Mouse (Mus musculus): ENCODE measurements around the gene Gjc2. TPM values are rescaled to one million over a fixed set of nuclear protein-coding genes. Genes with fewer than 3 reads are reported as not detected.

Gene Gjc2
- polyA plus RNA-seq, 1 experiment = 1.4 TPM

DNA sequence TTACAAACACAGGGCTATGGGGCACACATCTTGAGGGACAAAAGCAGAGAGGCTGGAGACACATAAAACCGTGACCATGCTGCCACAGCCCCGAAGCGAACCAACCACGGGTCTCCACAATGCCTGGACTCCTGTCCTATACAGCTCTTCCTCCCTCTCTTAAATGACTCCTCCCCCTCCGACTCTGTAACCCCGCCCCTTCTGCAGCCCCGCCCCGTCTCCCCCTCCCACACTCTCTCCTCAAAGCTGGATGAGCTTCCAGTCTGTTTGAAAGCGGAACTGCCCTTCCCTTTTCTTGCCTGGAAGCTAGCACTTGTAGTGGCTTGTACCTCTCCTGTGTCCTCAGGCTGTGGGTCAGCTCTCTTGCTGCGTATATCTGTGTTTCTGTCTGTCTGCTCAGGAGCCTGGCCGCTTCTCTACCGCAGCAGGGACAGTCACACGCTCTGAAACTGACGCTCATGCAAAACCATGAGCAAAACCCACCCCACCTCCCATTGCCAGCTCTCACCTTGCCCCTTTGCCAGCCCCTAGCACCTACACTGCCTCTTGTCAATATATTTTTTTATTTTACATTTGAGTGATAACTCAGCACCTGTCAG, 41.1 kb downstream of the Gjc2 start:
- 12% methylated on average over 14 of the region's 14 CpGs for WGBS
- Histone ChIP-seq H3K27me3 (replicated peaks; ENCODE audit: control insufficient read depth, insufficient read depth, low read length) (no peaks in the 10 kb centered on the region), H3K36me3 (ENCODE audit: control insufficient read depth, insufficient read depth, low read length) (no peaks in the 10 kb centered on the region), H3K27ac (ENCODE audit: insufficient read depth, low read depth, low read length) (no peak overlapping the region), H3K4me3 (ENCODE audit: insufficient read depth, low read depth, low read length) (no peak overlapping the region), H3K4me1 (ENCODE audit: control insufficient read depth, insufficient read depth, low read length) (no peaks in the 10 kb centered on the region)
- TF ChIP-seq POLR2A (IDR thresholded peaks at IDR 0.05; ENCODE audit: low read depth, low read length) (no peak), CTCF (conservative IDR thresholded peaks at IDR 0.05; ENCODE audit: insufficient read depth, insufficient read length, low read depth, low read length) (no peak)
- DNase-seq = no peak

- no peaks in the 10 kb centered on the region; the same call in 1 of the 2 replicates for H3K27me3 ChIP-seq (replicated peaks; ENCODE audit: control insufficient read depth, insufficient read depth, low read length)
- no peak overlapping the region for H3K4me3 ChIP-seq (ENCODE audit: insufficient read depth, low read depth, low read length)
- DNase-seq = no peak
- H3K27ac ChIP-seq (ENCODE audit: insufficient read depth, low read depth, low read length) = no peak overlapping the region
- TF ChIP-seq POLR2A (IDR thresholded peaks at IDR 0.05; ENCODE audit: low read depth, low read length) (no peak), CTCF (conservative IDR thresholded peaks at IDR 0.05; ENCODE audit: insufficient read depth, insufficient read length, low read depth, low read length) (no peak)
- 60% methylated on average over 19 of the region's 19 CpGs for WGBS
- H3K4me1 ChIP-seq (ENCODE audit: control insufficient read depth, insufficient read depth, low read length) = no peaks in the 10 kb centered on the region
- no peaks in the 10 kb centered on the region for H3K36me3 ChIP-seq (ENCODE audit: control insufficient read depth, insufficient read depth, low read length)
Observed at GRCm38 (mm10) chr11:59138537-59139486, 44.2 kb downstream of the Gjc2 start.

GRCm38 (mm10) chr11:59136994-59137706, 45.9 kb downstream of the Gjc2 start:
- no peak overlapping the region for H3K4me3 ChIP-seq (ENCODE audit: insufficient read depth, low read depth, low read length)
- whole genome bisulfite sequencing = 81% methylated on average over 12 of the region's 12 CpGs
- H3K4me1 ChIP-seq (ENCODE audit: control insufficient read depth, insufficient read depth, low read length) = no peaks in the 10 kb centered on the region
- no peak for DNase-seq
- TF ChIP-seq CTCF (conservative IDR thresholded peaks at IDR 0.05; ENCODE audit: insufficient read depth, insufficient read length, low read depth, low read length) = no peak
- no peak for TF ChIP-seq POLR2A (IDR thresholded peaks at IDR 0.05; ENCODE audit: low read depth, low read length)
- no peak overlapping the region for H3K27ac ChIP-seq (ENCODE audit: insufficient read depth, low read depth, low read length)
- H3K36me3 ChIP-seq (ENCODE audit: control insufficient read depth, insufficient read depth, low read length) = no peaks in the 10 kb centered on the region
- no peaks in the 10 kb centered on the region; the same call in 1 of the 2 replicates for H3K27me3 ChIP-seq (replicated peaks; ENCODE audit: control insufficient read depth, insufficient read depth, low read length)

DNA sequence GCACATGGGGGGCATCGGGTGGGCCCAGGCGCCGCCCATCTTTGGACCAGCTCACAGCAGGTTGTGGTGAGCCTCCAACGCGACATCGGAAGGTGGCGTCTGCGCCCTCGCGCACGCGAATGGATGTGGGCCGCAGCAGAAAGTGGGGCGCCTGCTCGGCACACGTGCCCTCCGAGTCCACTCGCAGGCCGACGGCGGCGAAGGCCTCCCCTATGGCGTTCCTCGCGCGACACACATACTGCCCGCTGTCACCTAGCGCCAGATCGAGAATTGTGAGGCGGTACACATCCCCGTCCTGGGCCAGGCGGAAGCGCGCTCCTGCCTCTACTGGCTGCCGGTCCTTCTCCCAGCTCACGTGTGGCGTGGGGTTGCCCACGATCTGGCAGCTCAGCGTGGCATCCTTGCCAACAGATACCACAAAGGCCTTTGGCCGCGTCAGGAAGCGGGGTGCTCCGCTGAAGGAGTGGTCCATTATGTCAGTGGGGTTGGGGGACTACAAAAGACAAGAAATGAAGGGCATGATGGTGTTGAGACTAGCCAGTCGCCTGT, 47.0 kb downstream of the Gjc2 start, which contains the start of gene Obscn:
Obscn (minus strand) TSS at position 499 of the 549 bp plus-strand sequence.
- Histone ChIP-seq H3K27me3 (replicated peaks; ENCODE audit: control insufficient read depth, insufficient read depth, low read length) (no peaks in the 10 kb centered on the region; the same call in 1 of the 2 replicates), H3K27ac (ENCODE audit: insufficient read depth, low read depth, low read length) (no peak within 1 kb of the TSS), H3K4me1 (ENCODE audit: control insufficient read depth, insufficient read depth, low read length) (no peaks in the 10 kb centered on the region), H3K4me3 (ENCODE audit: insufficient read depth, low read depth, low read length) (no peak within 1 kb of the TSS), H3K36me3 (ENCODE audit: control insufficient read depth, insufficient read depth, low read length) (no peaks in the 10 kb centered on the region)
- no peak for TF ChIP-seq POLR2A (IDR thresholded peaks at IDR 0.05; ENCODE audit: low read depth, low read length)
- no peak for TF ChIP-seq CTCF (conservative IDR thresholded peaks at IDR 0.05; ENCODE audit: insufficient read depth, insufficient read length, low read depth, low read length)
- WGBS = 15% methylated on average over 44 of the region's 44 CpGs
- no peak for DNase-seq

- no peak overlapping the region for H3K27ac ChIP-seq (ENCODE audit: insufficient read depth, low read depth, low read length)
- no peaks in the 10 kb centered on the region for H3K36me3 ChIP-seq (ENCODE audit: control insufficient read depth, insufficient read depth, low read length)
- no peak for TF ChIP-seq CTCF (conservative IDR thresholded peaks at IDR 0.05; ENCODE audit: insufficient read depth, insufficient read length, low read depth, low read length)
- no peak for TF ChIP-seq POLR2A (IDR thresholded peaks at IDR 0.05; ENCODE audit: low read depth, low read length)
- H3K27me3 ChIP-seq (replicated peaks; ENCODE audit: control insufficient read depth, insufficient read depth, low read length) = no peaks in the 10 kb centered on the region; the same call in 1 of the 2 replicates
- 3% methylated on average over 55 of the region's 55 CpGs for WGBS
- no peak for DNase-seq
- no peaks in the 10 kb centered on the region for H3K4me1 ChIP-seq (ENCODE audit: control insufficient read depth, insufficient read depth, low read length)
- no peak overlapping the region for H3K4me3 ChIP-seq (ENCODE audit: insufficient read depth, low read depth, low read length)
Observed at GRCm38 (mm10) chr11:59135051-59135820, 47.8 kb downstream of the Gjc2 start.

GRCm38 (mm10) chr11:59134373-59134997, 48.5 kb downstream of the Gjc2 start:
- DNase-seq = no peak
- no peaks in the 10 kb centered on the region; the same call in 1 of the 2 replicates for H3K27me3 ChIP-seq (replicated peaks; ENCODE audit: control insufficient read depth, insufficient read depth, low read length)
- H3K4me1 ChIP-seq (ENCODE audit: control insufficient read depth, insufficient read depth, low read length) = no peaks in the 10 kb centered on the region
- no peak for TF ChIP-seq CTCF (conservative IDR thresholded peaks at IDR 0.05; ENCODE audit: insufficient read depth, insufficient read length, low read depth, low read length)
- TF ChIP-seq POLR2A (IDR thresholded peaks at IDR 0.05; ENCODE audit: low read depth, low read length) = no peak
- H3K27ac ChIP-seq (ENCODE audit: insufficient read depth, low read depth, low read length) = no peak overlapping the region
- H3K4me3 ChIP-seq (ENCODE audit: insufficient read depth, low read depth, low read length) = no peak overlapping the region
- WGBS = 5% methylated on average over 34 of the region's 35 CpGs
- H3K36me3 ChIP-seq (ENCODE audit: control insufficient read depth, insufficient read depth, low read length) = no peaks in the 10 kb centered on the region

Data from kidney, adult 2 months (tissue).